Mouse (Mus musculus) MEL (cell line): ENCODE measurements at regions not wholly inside any gene's neighbourhood (a gene's known extent, or its start where the extent isn't known, plus 50 kb on each side); places are given as distances from the start of the nearest gene placed in this dataset.

Source experiments
- DNase-seq: peaks from one replicate; pipeline ENCODE4 v3.0.0; 2011; ENCODE audit warnings: low read depth, low spot score
- H3K27ac ChIP-seq: 2 replicates; pipeline ENCODE4 v1.5.1; 2012; ENCODE audit warnings: low read depth, mild to moderate bottlenecking, control low read depth, low read length, moderate library complexity; ENCODE audit not compliant: control insufficient read depth
- H3K27me3 ChIP-seq, 2 experiments: fragments of 150-350 bp in 1 of 2; sonication (generic) in 1 of 2; 2 replicates each; pipeline ENCODE4 v1.6.1; 2012; ENCODE audit warnings: low read length in 2 of 2, mild to moderate bottlenecking in 2 of 2, improper control_type of control experiment in 1 of 2, moderate library complexity in 1 of 2; ENCODE audit not compliant: insufficient read depth in 2 of 2, control insufficient read depth in 1 of 2
- H3K36me3 ChIP-seq, 2 experiments: 2 replicates each; pipeline ENCODE4 v1.6.1; 2012 to 2014; ENCODE audit warnings: low read length in 2 of 2, improper control_type of control experiment in 1 of 2, inconsistent platforms in 1 of 2, mild to moderate bottlenecking in 1 of 2; ENCODE audit not compliant: insufficient read depth in 2 of 2, control insufficient read depth in 1 of 2
- H3K4me1 ChIP-seq, 2 experiments: fragments of 150-350 bp in 1 of 2; sonication (generic) in 1 of 2; 2 replicates each; pipeline ENCODE4 v1.6.1; 2012; ENCODE audit warnings: low read length in 2 of 2, improper control_type of control experiment in 1 of 2, mild to moderate bottlenecking in 1 of 2; ENCODE audit not compliant: insufficient read depth in 2 of 2, control insufficient read depth in 1 of 2
- H3K4me3 ChIP-seq, 2 experiments: fragments of 150-350 bp in 1 of 2; sonication (generic) in 1 of 2; 2 replicates each; pipeline ENCODE4 v1.5.1; 2012; ENCODE audit warnings: low read depth in 2 of 2, low read length in 2 of 2, mild to moderate bottlenecking in 2 of 2, moderate library complexity in 2 of 2, control low read depth in 1 of 2, improper control_type of control experiment in 1 of 2; ENCODE audit not compliant: control insufficient read depth in 1 of 2, insufficient read depth in 1 of 2
- H3K79me2 ChIP-seq: 2 replicates; pipeline ENCODE4 v1.6.1; 2012; ENCODE audit warnings: mild to moderate bottlenecking, low read length, moderate library complexity; ENCODE audit not compliant: control insufficient read depth, poor library complexity, insufficient read depth
- H3K9ac ChIP-seq: 2 replicates; pipeline ENCODE4 v1.6.1; 2012; ENCODE audit warnings: low read depth, mild to moderate bottlenecking, control low read depth, low read length, moderate library complexity; ENCODE audit not compliant: control insufficient read depth, poor library complexity, severe bottlenecking
- H3K9me3 ChIP-seq: fragments of 150-350 bp; sonication (generic); replicated peaks from 2 replicates; pipeline ENCODE4 v1.6.1; 2012; ENCODE audit warnings: mild to moderate bottlenecking, low read length, improper control_type of control experiment, moderate library complexity; ENCODE audit not compliant: insufficient read depth
- BHLHE40 ChIP-seq: IDR thresholded peaks from 2 replicates; pipeline ENCODE4 v1.6.1; 2012; ENCODE audit warnings: low read depth, mild to moderate bottlenecking, inconsistent platforms, low read length, improper control_type of control experiment, borderline replicate concordance
- CHD1 ChIP-seq: IDR thresholded peaks from 2 replicates; pipeline ENCODE4 v1.6.1; 2012; ENCODE audit warnings: low read depth, mild to moderate bottlenecking, inconsistent platforms, low read length, improper control_type of control experiment
- CHD2 ChIP-seq: IDR thresholded peaks from 2 replicates; pipeline ENCODE4 v1.6.1; 2011; ENCODE audit warnings: low read length, improper control_type of control experiment
- E2F4 ChIP-seq: IDR thresholded peaks from 2 replicates; pipeline ENCODE4 v1.6.1; 2011; ENCODE audit warnings: low read depth, low read length, improper control_type of control experiment, borderline replicate concordance
- HCFC1 ChIP-seq: IDR thresholded peaks from 2 replicates; pipeline ENCODE4 v1.6.1; 2012; ENCODE audit warnings: low read depth, mild to moderate bottlenecking, inconsistent platforms, low read length, improper control_type of control experiment, moderate library complexity
- KAT2A ChIP-seq: conservative IDR thresholded peaks from 2 replicates; pipeline ENCODE4 v1.6.1; 2012; ENCODE audit warnings: low read depth, low read length, improper control_type of control experiment, inconsistent platforms
- MAFK ChIP-seq: IDR thresholded peaks from 2 replicates; pipeline ENCODE4 v1.6.1; 2011; ENCODE audit warnings: low read depth, mild to moderate bottlenecking, low read length, improper control_type of control experiment, borderline replicate concordance
- MAZ ChIP-seq: IDR thresholded peaks from 2 replicates; pipeline ENCODE4 v1.6.1; 2012; ENCODE audit warnings: low read depth, mild to moderate bottlenecking, inconsistent platforms, low read length, improper control_type of control experiment
- MXI1 ChIP-seq: IDR thresholded peaks from 2 replicates; pipeline ENCODE4 v1.6.1; 2011; ENCODE audit warnings: mild to moderate bottlenecking, low read depth, low read length, improper control_type of control experiment
- MYC ChIP-seq: IDR thresholded peaks from 2 replicates; pipeline ENCODE4 v1.6.1; 2011; ENCODE audit warnings: low read depth, mild to moderate bottlenecking, low read length, improper control_type of control experiment, moderate library complexity
- NELFE ChIP-seq: IDR thresholded peaks from 2 replicates; pipeline ENCODE4 v1.6.1; 2011; ENCODE audit warnings: low read depth, low read length, improper control_type of control experiment
- NRF1 ChIP-seq: IDR thresholded peaks from 2 replicates; pipeline ENCODE4 v1.6.1; 2014; ENCODE audit warnings: low read depth, mild to moderate bottlenecking, inconsistent platforms, low read length, improper control_type of control experiment, moderate library complexity; ENCODE audit not compliant: poor library complexity, insufficient read depth, severe bottlenecking
- POLR2A ChIP-seq, 2 experiments: IDR thresholded peaks; 2 replicates each; pipeline ENCODE4 v1.6.1; 2011 to 2012; ENCODE audit warnings: low read length in 2 of 2, mild to moderate bottlenecking in 2 of 2, control low read depth in 1 of 2, improper control_type of control experiment in 1 of 2, low read depth in 1 of 2, moderate library complexity in 1 of 2; ENCODE audit not compliant: control insufficient read depth in 1 of 2, insufficient read depth in 1 of 2, poor library complexity in 1 of 2
- POLR2AphosphoS5 ChIP-seq: IDR thresholded peaks from 2 replicates; pipeline ENCODE4 v1.6.1; 2012; ENCODE audit warnings: low read depth, borderline replicate concordance, mild to moderate bottlenecking, inconsistent platforms, low read length, moderate library complexity, mixed read lengths
- RCOR1 ChIP-seq: IDR thresholded peaks from 2 replicates; pipeline ENCODE4 v1.6.1; 2012; ENCODE audit warnings: low read depth, mild to moderate bottlenecking, inconsistent platforms, low read length, improper control_type of control experiment
- SIN3A ChIP-seq: IDR thresholded peaks from 2 replicates; pipeline ENCODE4 v1.6.1; 2012; ENCODE audit warnings: low read length, improper control_type of control experiment, inconsistent platforms
- UBTF ChIP-seq: IDR thresholded peaks from 2 replicates; pipeline ENCODE4 v1.6.1; 2012; ENCODE audit warnings: low read depth, mild to moderate bottlenecking, inconsistent platforms, low read length, improper control_type of control experiment, moderate library complexity, borderline replicate concordance; ENCODE audit not compliant: insufficient read depth
- USF2 ChIP-seq, 2 experiments: IDR thresholded peaks; 2 replicates each; pipeline ENCODE4 v1.6.1; 2011 to 2012; ENCODE audit warnings: improper control_type of control experiment in 2 of 2, low read length in 2 of 2, borderline replicate concordance in 1 of 2, inconsistent platforms in 1 of 2, low read depth in 1 of 2, mild to moderate bottlenecking in 1 of 2; ENCODE audit not compliant: insufficient read depth in 1 of 2
- ZC3H11A ChIP-seq: IDR thresholded peaks from 2 replicates; pipeline ENCODE4 v1.6.1; 2012; ENCODE audit warnings: low read depth, mild to moderate bottlenecking, inconsistent platforms, low read length, improper control_type of control experiment
- ZKSCAN1 ChIP-seq: IDR thresholded peaks from 2 replicates; pipeline ENCODE4 v1.6.1; 2012; ENCODE audit warnings: low read depth, mild to moderate bottlenecking, inconsistent platforms, low read length, improper control_type of control experiment, moderate library complexity
- ZMIZ1 ChIP-seq: IDR thresholded peaks from 2 replicates; pipeline ENCODE4 v1.6.1; 2012; ENCODE audit warnings: low read depth, mild to moderate bottlenecking, inconsistent platforms, low read length, improper control_type of control experiment, moderate library complexity
- ZNF384 ChIP-seq: IDR thresholded peaks from 2 replicates; pipeline ENCODE4 v1.6.1; 2012; ENCODE audit warnings: low read depth, mild to moderate bottlenecking, inconsistent platforms, low read length, improper control_type of control experiment

DNA sequence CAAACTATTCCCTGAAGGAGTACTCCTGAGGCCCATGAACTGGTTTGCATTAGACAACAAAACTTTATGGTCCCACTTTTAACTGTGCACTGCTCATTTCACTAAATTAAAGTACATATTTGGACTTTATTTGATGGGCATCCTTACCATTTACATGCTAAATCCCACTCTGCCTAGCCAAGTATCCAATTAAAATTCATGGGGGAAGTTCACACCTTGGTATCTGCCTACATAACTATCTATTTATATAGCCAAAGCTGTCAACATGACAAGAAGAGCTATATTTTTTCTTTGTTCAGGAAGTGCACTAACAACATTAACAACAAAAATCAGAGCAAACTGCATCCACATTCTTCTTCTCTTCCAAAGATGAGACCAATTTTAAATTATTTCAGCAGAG is 317.7 kb upstream of the Nwd2 start:
- Histone ChIP-seq H3K27me3 (no peaks in the 10 kb centered on the region), H3K4me1 (no peaks in the 10 kb centered on the region), H3K79me2 (no peaks in the 10 kb centered on the region), H3K9ac (no peak overlapping the region), H3K9me3 (no peaks in the 10 kb centered on the region), H3K27ac (no peak overlapping the region), H3K4me3 (no peak overlapping the region), H3K36me3 (no peaks in the 10 kb centered on the region)
- no peak for DNase-seq
- no peak for TF ChIP-seq BHLHE40
- TF ChIP-seq NELFE: no peak
- TF ChIP-seq CHD2: no peak

DNA sequence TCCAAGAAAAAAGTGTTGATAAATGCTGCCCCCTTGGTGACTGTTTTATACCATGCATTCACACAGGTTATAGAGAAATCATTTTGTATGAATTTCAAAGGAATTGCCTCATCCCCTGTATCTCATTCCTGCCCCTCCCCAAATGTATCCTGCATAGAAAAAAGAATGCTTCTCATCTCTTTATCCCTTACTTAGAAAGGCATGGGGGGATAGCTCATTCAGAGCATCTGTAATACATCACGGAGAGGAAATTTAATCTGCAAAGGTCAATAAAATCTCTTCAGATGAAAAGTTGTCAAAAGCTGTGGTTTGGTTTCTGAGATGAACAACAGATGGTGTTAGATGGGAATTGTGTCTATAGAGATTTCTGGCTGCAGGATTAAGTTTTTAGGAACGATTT is 297.8 kb upstream of the Nwd2 start:
- Histone ChIP-seq H3K79me2 (no peaks in the 10 kb centered on the region), H3K36me3 (no peaks in the 10 kb centered on the region), H3K4me3 (no peak overlapping the region), H3K4me1 (no peaks in the 10 kb centered on the region), H3K27ac (no peak overlapping the region), H3K9ac (no peak overlapping the region), H3K27me3 (no peaks in the 10 kb centered on the region), H3K9me3 (no peaks in the 10 kb centered on the region)
- no peak for DNase-seq
- TF ChIP-seq BHLHE40: no peak
- no peak for TF ChIP-seq USF2 (IDR thresholded peaks at IDR 0.05; ENCODE audit: borderline replicate concordance in 1 of 2, insufficient read depth in 1 of 2, low read depth in 1 of 2, low read length in 2 of 2)
- no peak for TF ChIP-seq POLR2A (IDR thresholded peaks at IDR 0.05; ENCODE audit: control insufficient read depth in 1 of 2, insufficient read depth in 1 of 2, low read depth in 1 of 2, low read length in 2 of 2, poor library complexity in 1 of 2)
- no peak for TF ChIP-seq RCOR1
- no peak for TF ChIP-seq MAFK
- no peak for TF ChIP-seq E2F4
- no peak for TF ChIP-seq ZNF384
- no peak for TF ChIP-seq POLR2AphosphoS5
- no peak for TF ChIP-seq HCFC1
- no peak for TF ChIP-seq MXI1
- no peak for TF ChIP-seq MAZ
- no peak for TF ChIP-seq ZMIZ1
- no peak for TF ChIP-seq ZKSCAN1
- TF ChIP-seq, all 39 proteins: peak for 0

DNA sequence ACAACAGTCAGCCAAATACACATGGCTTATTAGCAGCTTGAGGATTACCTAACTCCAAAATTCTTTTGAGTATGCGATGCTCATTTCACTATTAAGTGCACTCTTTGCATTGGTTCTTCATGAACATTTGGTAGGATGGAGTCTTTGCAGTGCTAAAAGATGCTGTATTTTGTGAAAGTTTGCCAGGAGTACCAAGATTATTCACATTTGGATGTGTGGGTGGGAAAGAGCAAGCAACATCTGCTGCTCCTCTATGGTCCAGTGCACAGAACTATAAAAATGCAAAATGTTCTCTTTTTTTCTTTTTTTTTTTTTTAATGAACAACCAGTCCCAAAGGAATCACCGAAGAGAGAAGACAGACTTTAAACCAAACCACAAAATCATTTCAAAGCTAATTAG is 256.9 kb upstream of the Nwd2 start:
- H3K27ac ChIP-seq: no peak overlapping the region
- no peak overlapping the region for H3K9ac ChIP-seq
- no peaks in the 10 kb centered on the region for H3K27me3 ChIP-seq
- DNase-seq: no peak
- no peaks in the 10 kb centered on the region for H3K9me3 ChIP-seq
- no peak overlapping the region for H3K4me3 ChIP-seq
- H3K4me1 ChIP-seq: no peaks in the 10 kb centered on the region
- no peaks in the 10 kb centered on the region for H3K79me2 ChIP-seq
- H3K36me3 ChIP-seq: no peaks in the 10 kb centered on the region
- no peak for TF ChIP-seq MYC
- no peak for TF ChIP-seq POLR2A (IDR thresholded peaks at IDR 0.05; ENCODE audit: control insufficient read depth in 1 of 2, insufficient read depth in 1 of 2, low read depth in 1 of 2, low read length in 2 of 2, poor library complexity in 1 of 2)
- TF ChIP-seq CHD1: no peak
- no peak for TF ChIP-seq MXI1
- no peak for TF ChIP-seq USF2 (IDR thresholded peaks at IDR 0.05; ENCODE audit: borderline replicate concordance in 1 of 2, insufficient read depth in 1 of 2, low read depth in 1 of 2, low read length in 2 of 2)
- no peak for TF ChIP-seq SIN3A
- no peak for TF ChIP-seq UBTF
- TF ChIP-seq MAFK: no peak
- TF ChIP-seq NRF1: no peak
- no peak for TF ChIP-seq ZC3H11A
- no peak for TF ChIP-seq KAT2A
